Mouse (Mus musculus) G1E (cell line): ENCODE data around the gene March6.

Experiments used
- CTCF ChIP-seq: IDR thresholded peaks from 2 replicates; pipeline ENCODE4 v1.5.1; 2012; ENCODE audit warnings: low read depth, low read length, inconsistent platforms, mixed read lengths
- GATA1 ChIP-seq: IDR thresholded peaks from 2 replicates; pipeline ENCODE4 v1.6.1; 2012; ENCODE audit warnings: borderline replicate concordance, low read length, inconsistent platforms, mixed read lengths
- GATA2 ChIP-seq: IDR thresholded peaks from 2 replicates; pipeline ENCODE4 v1.6.1; 2012; ENCODE audit warnings: low read depth, low read length, inconsistent platforms, borderline replicate concordance
- POLR2AphosphoS5 ChIP-seq: IDR thresholded peaks from 2 replicates; pipeline ENCODE4 v1.6.1; 2012; ENCODE audit warnings: low read depth, low read length, inconsistent platforms; ENCODE audit not compliant: insufficient replicate concordance
- TAL1 ChIP-seq: conservative IDR thresholded peaks from 2 replicates; pipeline ENCODE4 v1.6.1; 2012; ENCODE audit warnings: low read depth, low read length, inconsistent platforms, mixed read lengths

GRCm38 (mm10) chr15:31565786-31566185, 34.9 kb upstream of the March6 start:
- TF ChIP-seq CTCF (no peak), TAL1 (no peak), POLR2AphosphoS5 (no peak), GATA1 (no peak), GATA2 (no peak)
